ENCODE assay signal across 31 mouse cellular contexts in the genomic region with DNA sequence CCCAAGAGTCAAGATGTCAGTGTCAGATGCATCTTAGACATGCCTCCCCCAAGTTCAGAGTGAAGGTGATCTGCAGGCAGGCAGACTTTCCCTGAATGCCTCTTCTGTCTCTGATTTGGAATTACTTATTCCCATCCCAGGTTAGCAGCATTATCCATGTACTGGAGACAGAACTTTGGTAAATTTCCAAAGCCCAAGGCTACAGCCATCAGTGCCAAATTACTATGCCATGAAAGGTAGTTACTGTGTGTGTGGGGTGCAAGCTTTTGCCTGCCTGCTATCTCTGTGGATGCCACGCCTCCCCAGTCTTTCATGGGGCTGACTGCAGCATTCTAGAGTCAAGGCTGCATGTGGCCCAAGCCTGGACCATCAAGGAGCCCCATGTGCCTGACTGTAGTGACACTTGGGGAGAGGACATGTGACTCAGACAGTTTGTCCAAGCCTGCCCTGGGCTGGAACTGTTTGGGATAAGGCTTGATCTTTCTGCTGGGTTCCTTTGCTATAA.
DNase-seq lines count a peak whose midpoint lies in the region; ATAC-seq lines count a peak whose summit lies in the region.
"Had no signal": no experiment of that assay in that cellular context is flagged by ENCODE, and none has a peak within 500 bp of the region (broad histone marks: within the 10 kb centered on the region; RNA-seq: fewer than 3 reads in every experiment).

No protein-coding gene starts in this region.

- H3K4me2 ChIP-seq in heart, embryonic 11.5 days = no peak overlapping the region
- H3K4me2 ChIP-seq: embryonic facial prominence, embryonic 13.5 days; forebrain, embryonic 12.5 days; heart, embryonic 12.5 days; hindbrain, embryonic 13.5 days; liver, embryonic 12.5 days; neural tube, embryonic 15.5 days had no signal

- DNase-seq in adrenal gland, adult (ENCODE audit: inconsistent age in 2 of 2, low spot score in 1 of 2) = peak; percentile 34 to 65
- no peak for DNase-seq in adrenal gland, adult 18-20 months (ENCODE audit: low spot score in 2 of 2)
- peak; percentile 62 for DNase-seq in heart, adult 11 months
- peak; percentile 5 for DNase-seq in fat pad, adult 2 months (ENCODE audit: extremely low read depth, low read depth, low spot score)
- no peak for DNase-seq in layer of hippocampus, adult 11-12 months (ENCODE audit: low spot score)
- DNase-seq in urinary bladder, adult 2 months (ENCODE audit: low spot score) = no peak
- DNase-seq: cerebellum, adult 11 months; cerebellum, adult 9-10 months; embryo, embryonic 11 days; gastrocnemius, postnatal 14 days; heart, adult 18-20 months; heart, postnatal 4 days; kidney, postnatal 25 days; layer of hippocampus, postnatal 36 days; left cerebral cortex, postnatal 4 days; liver, postnatal 0 days; lung, postnatal 4 days; midbrain, embryonic 14.5 days; retina, postnatal 1 day; right cerebral cortex, postnatal 14 days had no signal

- no peaks in the 10 kb centered on the region for H3K36me3 ChIP-seq in heart, embryonic 11.5 days (ENCODE audit: control insufficient read depth, insufficient read depth, low read length)
- H3K36me3 ChIP-seq: embryonic facial prominence, embryonic 13.5 days; forebrain, embryonic 12.5 days; heart, embryonic 12.5 days; hindbrain, embryonic 13.5 days; liver, embryonic 12.5 days; neural tube, embryonic 15.5 days had no signal

- ATAC-seq in heart, embryonic 11.5 days (replicated peaks; ENCODE audit: insufficient number of reproducible peaks, low FRiP score, low TSS enrichment) = no peak
- ATAC-seq: activated CD4-positive, CD25-positive, alpha-beta regulatory T cell, adult 4 months; intestine, postnatal 0 days; liver, embryonic 12.5 days; liver, postnatal 0 days had no signal

- H3K4me1 ChIP-seq in heart, embryonic 11.5 days (ENCODE audit: control insufficient read depth, insufficient read depth, low read length) = no peaks in the 10 kb centered on the region
- H3K4me1 ChIP-seq: forebrain, embryonic 12.5 days; heart, embryonic 12.5 days; hindbrain, embryonic 13.5 days; liver, embryonic 12.5 days; neural tube, embryonic 15.5 days had no signal

- no peaks in the 10 kb centered on the region for H3K9me3 ChIP-seq in heart, embryonic 11.5 days (replicated peaks; ENCODE audit: control insufficient read depth, low read length)
- H3K9me3 ChIP-seq: embryonic facial prominence, embryonic 13.5 days; forebrain, embryonic 12.5 days; heart, embryonic 12.5 days; hindbrain, embryonic 13.5 days; liver, embryonic 12.5 days; neural tube, embryonic 15.5 days had no signal

- WGBS in heart, embryonic 11.5 days (ENCODE audit: insufficient replicate concordance) = 48% methylated on average over 1 of the region's 1 CpGs

- H3K27ac ChIP-seq in heart, embryonic 11.5 days (ENCODE audit: low read depth, low read length) = no peak overlapping the region
- H3K27ac ChIP-seq: embryonic facial prominence, embryonic 13.5 days; forebrain, embryonic 12.5 days; hindbrain, embryonic 13.5 days; liver, embryonic 12.5 days; neural tube, embryonic 15.5 days had no signal

- H3K4me3 ChIP-seq in heart, embryonic 11.5 days (ENCODE audit: low read depth, low read length) = no peak overlapping the region
- H3K4me3 ChIP-seq: embryonic facial prominence, embryonic 13.5 days; erythroblast, embryonic 14.5 days; forebrain, embryonic 12.5 days; heart, embryonic 12.5 days; hindbrain, embryonic 13.5 days; liver, embryonic 12.5 days; neural tube, embryonic 15.5 days had no signal

- H3K27me3 ChIP-seq in heart, embryonic 11.5 days (ENCODE audit: control insufficient read depth, insufficient read depth, low read length) = no peaks in the 10 kb centered on the region; the same call in 1 of the 2 replicates
- H3K27me3 ChIP-seq: CH12.LX; embryonic facial prominence, embryonic 13.5 days; forebrain, embryonic 12.5 days; heart, embryonic 12.5 days; hindbrain, embryonic 13.5 days; liver, embryonic 12.5 days; neural tube, embryonic 15.5 days had no signal

- H3K9ac ChIP-seq in heart, embryonic 11.5 days (ENCODE audit: low read depth, low read length) = no peak overlapping the region
- H3K9ac ChIP-seq: embryonic facial prominence, embryonic 13.5 days; forebrain, embryonic 12.5 days; heart, embryonic 12.5 days; hindbrain, embryonic 13.5 days; liver, embryonic 12.5 days; liver, postnatal 0 days; neural tube, embryonic 15.5 days had no signal

Comparison
In these comparisons a context has a peak if more than half of its experiments do, and no peak if none do; other contexts are left out.
1. DNase-seq: peak in adrenal gland, adult (2 of 2), heart, adult 11 months (single experiment) and fat pad, adult 2 months (single experiment); none in adrenal gland, adult 18-20 months (0 of 2), layer of hippocampus, adult 11-12 months (single experiment) and urinary bladder, adult 2 months (single experiment).